Mouse (Mus musculus): ENCODE data around the gene Cdc73. TPM values are rescaled to one million over a fixed set of nuclear protein-coding genes. Genes with fewer than 3 reads are reported as not detected.
A peak's percentile ranks its signal among the peaks of the same experiment; 100 is the strongest.
"Not testable (repeated sequence)": the region's sequence is repeated elsewhere in the genome, so short reads cannot be mapped to it uniquely, and the experiment has no call there.

Gene Cdc73
- 68.6 TPM in 2 replicates for total RNA-seq (2015)
- 8.0 and 17.6 TPM in 2 replicates for total RNA-seq (2017)

DNA sequence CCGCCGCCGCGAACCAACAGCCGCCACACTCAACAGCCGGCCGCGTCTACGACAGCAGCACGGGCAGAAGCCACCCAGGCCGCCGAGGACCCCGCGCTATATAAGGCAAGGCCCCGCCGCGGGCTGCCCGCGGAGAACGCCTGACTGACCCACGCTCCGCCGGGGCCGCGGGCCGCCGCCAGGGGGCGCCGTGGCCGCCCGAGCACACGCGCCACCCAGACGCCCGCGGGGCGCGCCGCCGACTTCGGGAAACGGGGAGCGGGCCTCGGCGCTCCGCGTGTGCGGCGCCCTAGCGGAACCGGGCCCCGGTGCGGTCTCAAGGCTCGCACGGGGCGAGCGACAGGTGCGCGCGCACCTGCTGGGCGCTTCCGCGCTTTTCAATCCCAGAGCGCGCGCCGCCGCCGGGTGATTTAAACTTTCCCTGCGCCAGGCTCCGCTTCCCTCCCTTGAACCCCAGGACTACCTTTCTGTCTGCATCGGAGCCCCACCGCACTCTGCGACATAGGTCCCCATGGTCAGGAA, at the start of gene Cdc73:
Gene Cdc73, minus strand, starts transcription at position 153 of the 522 bp plus-strand sequence.
- peak; percentile 92 for ATAC-seq (replicated peaks; ENCODE audit: poor library complexity)

DNA sequence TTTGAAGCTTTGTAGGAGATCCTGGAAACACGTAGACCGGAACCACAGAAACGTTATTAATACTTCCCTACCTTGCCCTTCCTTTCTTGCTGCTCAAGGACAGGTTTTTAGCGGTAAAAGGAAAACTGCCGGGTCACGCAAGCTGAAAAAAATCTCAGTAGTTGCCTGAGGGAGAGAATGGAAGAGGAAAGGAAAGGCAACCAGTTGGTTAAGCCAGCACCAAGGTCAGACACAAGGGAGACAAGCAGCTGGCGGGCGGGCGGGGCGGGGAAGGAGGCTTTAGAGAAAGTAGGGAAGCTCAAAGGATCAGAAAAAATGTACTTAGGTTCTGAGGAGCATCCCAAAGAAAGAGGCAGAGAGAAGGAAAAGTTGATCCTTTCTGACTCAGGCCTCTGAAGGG, 43.2 kb upstream of the Cdc73 start:
- no peak for ATAC-seq (replicated peaks; ENCODE audit: poor library complexity)

DNA sequence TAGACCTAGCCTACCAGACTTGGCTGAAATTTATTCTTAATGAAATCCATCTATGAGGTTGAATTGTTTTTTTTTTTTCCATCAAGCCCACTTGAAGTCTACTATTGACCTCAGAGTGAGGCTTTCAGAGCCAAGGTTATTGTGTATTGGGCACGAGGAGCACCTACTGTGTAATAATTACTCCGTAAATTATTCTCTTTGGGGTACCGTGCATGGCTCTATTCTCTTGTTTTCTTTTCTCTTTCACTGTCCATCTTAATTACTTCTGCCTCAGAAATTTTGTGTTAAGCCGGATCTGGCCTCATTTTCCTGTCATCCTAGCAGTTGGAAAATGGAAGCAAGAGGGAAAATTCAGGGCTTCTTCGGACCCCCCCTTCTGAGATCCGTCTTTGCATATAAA, 39.5 kb upstream of the Cdc73 start:
- no peak for ATAC-seq (replicated peaks; ENCODE audit: poor library complexity)

DNA sequence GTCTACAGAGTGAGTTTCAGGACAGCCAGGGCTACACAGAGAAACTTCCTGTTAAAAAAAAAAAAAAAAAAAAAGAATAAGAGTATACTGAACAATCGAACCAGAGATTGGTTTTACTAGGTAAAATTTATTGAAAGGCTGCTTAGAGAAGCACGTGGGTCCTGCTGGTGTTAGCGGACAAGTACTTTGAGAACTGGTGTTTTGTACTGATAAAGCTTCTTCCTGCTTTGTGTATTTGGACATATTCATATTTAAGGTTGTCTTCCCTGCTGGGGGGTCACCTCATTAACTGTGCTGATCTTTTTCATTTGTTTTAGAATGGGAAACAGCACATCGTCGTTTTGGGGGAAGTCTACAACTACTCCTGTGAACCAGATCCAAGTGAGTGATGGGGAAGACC, 38.6 kb upstream of the Cdc73 start:
- no peak for ATAC-seq (replicated peaks; ENCODE audit: poor library complexity)

DNA sequence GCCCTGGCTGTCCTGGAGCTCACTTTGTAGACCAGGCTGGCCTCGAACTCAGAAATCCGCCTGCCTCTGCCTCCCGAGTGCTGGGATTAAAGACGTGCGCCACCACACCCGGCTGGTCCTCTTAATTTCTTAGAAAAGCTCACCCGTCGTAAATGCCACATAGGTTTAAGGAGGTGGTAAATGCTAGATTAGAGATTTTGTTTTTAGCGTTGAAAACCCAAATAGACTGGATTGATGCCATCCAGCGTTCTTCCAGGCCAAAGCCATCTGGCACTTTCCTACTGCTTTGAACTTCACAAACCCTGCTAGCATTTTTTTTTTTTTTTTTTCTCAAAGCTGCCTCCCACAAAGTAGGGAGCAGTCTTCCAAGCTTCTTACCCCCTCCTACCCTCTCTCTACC, 37.9 kb upstream of the Cdc73 start:
- no peak for ATAC-seq (replicated peaks; ENCODE audit: poor library complexity)

DNA sequence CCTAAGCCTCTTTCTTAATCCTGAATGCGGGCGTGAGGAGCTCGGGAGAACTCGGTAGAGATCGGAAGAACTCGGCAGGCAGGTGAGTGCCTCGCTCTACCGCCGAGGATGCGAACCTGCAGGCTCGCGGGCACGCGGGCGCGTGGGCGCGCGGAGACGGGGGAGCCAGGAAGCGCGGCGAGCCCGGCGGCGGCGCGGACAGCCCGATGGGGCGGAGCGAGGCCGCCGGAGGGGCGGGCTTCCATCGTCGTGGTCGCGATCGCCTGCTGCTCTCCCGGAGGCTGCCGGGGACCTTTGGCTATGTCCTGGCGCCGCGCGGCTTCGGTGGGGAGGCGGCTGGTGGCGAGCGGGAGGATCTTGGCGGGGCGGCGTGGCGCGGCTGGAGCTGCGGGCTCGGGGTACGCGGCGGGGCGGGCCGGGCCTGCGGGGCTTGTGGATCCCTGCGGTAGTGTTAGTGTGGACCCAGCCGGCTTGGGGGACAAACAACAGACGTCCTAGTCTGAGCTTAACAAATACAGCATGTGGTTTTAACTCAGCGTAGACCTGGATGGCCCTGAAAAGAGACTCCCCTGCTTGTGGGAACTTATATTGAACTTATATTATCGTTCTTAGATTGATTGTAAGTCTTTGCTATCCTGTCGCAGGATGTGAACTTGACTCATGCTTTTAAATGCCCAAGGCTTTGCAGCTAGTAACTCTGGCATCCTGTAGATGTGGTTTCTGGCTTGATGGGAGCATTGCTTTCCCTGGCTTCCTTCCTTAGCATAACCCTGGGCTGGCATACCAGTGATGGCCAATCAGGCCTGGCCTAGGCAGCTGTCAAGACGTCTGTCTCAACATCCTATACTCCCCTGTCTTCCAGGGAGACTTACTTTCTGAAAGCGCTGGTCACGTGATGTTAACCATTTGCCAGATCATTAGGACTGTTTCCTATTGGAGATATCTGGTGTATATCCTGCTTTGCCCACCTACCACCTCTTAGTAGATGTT, 37.0 kb upstream of the Cdc73 start:
- peak; percentile 78 for ATAC-seq (replicated peaks; ENCODE audit: poor library complexity)

DNA sequence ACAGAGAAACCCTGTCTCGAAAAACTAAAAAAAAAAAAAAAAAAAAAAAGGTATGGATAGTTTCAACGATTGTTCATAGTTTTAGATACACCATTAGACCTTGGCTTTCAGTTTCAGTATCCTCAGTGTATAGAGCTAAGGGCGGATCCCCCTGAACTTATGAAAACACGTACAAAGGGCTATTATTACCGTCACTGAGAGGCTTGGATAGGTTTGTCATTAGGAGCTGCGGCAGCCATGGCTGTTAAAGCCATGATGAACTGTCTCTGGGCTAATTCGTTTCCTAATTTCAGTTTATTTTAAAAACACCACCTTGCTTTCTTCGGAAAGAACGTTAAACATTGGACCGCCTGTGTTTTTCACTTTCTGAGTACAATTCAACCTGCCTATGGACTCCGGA, 36.1 kb upstream of the Cdc73 start:
- peak; percentile 29; the same call in 1 of the 2 replicates for ATAC-seq (replicated peaks; ENCODE audit: poor library complexity)

DNA sequence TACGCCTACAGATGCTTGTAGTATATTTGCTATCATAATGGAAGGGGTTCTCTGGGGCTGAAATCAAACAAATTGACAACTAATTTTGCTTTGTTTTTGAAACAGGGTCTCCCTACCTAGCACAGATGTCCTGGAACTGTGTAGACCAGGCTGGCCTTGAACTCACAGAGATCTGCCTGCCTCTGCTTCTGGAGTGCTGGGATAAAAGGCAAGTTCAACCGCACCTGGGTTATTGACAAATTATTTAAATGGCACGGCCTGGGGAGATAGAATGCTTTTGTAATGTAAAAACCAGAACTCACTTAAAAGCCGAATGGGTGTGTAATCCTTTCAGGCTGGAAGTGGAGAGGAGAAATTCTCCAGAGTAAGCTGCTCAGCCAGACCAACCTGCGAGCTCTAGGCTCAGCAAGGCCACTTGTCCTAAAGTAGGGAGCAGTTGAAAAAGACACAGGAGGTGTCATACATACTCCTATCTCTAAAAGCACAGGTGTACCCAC, 31.3 kb upstream of the Cdc73 start:
- ATAC-seq (replicated peaks; ENCODE audit: poor library complexity) = no peak

DNA sequence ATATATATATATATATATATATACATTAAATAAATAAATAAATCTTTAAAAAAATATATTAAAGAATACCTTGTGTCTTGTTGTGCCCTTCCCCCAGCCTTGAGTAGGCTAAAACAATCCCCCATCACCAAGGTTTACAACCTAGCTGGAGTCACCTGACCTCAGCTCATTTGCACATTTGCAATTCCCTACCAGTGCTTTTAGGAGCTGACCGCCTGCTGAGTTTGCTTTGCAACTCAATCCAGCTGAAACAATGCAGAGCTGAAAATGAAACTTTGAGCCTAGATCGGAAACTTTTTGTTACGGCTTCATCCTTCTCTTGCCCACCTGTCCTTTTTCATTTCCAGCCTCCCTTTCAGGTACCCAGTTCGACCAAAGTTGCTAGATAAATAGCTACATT, 29.0 kb upstream of the Cdc73 start:
- no peak for ATAC-seq (replicated peaks; ENCODE audit: poor library complexity)

DNA sequence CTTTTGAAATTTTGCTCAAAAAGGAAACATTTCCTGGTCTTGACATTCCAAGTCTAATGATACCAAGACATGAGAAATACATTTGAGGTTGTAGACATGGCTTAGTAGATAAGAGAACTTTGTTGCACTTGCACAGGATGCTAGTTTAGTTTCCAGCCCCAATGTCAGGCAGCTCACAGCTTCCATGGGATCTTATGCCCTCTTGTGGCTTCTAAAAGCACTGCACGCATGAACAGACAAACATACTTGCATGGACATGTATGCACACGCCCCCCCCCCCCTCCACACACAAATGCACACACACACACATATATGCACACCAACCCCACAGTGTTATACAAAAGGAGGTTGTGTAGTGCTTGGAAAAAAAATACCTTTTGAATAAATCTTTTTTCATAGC, 28.2 kb upstream of the Cdc73 start:
- ATAC-seq (replicated peaks; ENCODE audit: poor library complexity) = peak; percentile 97

DNA sequence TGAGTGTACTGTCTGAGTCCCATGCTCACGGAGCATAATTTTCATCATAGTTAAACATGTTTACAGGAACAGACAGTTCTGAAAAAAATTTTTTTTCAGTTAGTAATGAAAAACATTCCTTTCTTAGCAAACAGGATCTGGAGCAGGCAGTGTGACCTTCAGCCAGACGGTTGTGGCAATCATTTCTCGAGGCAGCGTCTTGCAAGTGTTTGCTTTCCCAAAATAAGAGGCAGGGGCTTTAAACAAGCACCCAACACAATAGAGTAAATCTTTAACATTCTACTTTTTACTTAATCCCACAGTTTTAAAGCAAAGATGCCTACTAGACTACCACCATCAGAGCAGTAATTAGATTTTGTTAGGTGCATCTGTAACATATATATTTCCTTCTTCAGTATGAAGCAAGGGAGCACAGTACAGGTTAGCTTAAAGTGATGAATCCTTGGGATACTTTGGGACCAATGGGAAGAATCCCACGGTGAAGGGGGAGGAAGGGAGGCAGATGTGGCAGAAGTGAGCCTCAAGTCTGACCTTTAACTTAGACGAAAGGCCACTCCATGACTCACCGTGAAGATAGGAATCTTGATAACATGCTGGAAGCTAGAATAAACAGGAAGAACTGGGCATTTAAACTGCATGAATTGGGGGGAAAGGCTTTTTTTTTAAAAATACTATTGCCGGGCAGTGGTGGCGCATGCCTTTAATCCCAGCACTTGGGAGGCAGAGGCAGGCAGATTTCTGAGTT, 25.2 kb upstream of the Cdc73 start:
- no peak for ATAC-seq (replicated peaks; ENCODE audit: poor library complexity)

DNA sequence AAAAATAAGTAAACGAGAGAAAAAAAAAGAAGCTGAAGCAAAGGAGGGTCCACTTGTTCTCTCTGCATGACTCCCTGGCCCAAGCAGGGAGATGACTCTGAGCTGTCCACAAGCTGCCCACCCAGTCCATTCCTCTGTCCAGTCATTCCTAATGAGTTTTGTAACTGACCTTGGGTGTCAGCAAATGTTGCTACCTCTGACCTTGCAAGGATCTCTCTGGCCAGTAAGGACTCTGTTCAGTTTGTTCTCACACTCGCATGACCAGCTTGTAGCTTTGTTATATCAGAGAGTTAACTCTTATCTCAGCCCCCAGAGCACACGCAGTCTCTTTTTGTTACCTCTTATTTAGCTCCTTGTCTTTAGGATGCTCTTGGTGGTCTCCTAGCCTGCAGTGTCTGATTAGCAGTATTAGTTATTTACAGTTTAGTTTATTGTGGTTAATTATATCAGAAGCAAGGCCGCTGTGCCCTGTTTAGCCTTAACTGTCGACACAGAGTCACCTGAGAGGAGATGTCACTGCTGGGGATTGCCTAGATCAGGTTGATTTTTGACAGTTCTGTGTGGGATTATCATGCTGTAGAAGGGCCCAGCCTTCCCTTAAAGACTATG, 21.9 kb upstream of the Cdc73 start:
- peak; percentile 90 for ATAC-seq (replicated peaks; ENCODE audit: poor library complexity)

DNA sequence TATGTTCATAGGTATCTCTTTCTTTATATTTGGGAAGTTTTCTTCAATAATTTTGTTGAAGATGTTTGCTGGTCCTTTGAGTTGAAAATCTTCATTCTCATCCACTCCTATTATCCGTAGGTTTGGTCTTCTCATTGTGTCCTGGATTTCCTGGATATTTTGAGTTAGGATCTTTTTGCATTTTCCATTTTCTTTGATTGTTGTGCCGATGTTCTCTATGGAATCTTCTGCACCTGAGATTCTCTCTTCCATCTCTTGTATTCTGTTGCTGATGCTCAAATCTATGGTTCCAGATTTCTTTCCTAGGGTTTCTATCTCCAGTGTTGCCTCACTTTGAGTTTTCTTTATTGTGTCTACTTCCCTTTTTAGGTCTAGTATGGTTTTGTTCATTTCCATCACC, 13.3 kb upstream of the Cdc73 start, which contains the start of gene Glrx2:
Gene Glrx2, plus strand, starts transcription at position 301 of the 400 bp plus-strand sequence.
- ATAC-seq (replicated peaks; ENCODE audit: poor library complexity) = not testable (repeated sequence)

DNA sequence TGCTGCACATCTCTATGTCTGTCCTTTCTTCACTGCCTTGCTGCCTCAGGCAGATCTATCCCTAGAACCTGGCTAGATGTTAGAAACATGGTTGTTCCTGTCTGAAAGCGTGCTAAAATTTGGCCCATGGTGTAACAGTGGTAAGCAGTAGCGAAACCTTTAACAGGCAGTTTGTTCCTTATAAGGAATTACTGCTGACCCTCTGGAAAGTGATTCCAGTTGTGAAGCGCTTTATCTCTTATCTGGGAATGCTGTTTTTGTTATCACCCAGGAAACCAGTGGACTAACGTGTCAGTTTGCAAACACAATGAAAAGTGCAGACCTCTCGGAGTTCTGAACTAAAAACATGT, 7.9 kb upstream of the Cdc73 start:
- ATAC-seq (replicated peaks; ENCODE audit: poor library complexity) = peak; percentile 50

DNA sequence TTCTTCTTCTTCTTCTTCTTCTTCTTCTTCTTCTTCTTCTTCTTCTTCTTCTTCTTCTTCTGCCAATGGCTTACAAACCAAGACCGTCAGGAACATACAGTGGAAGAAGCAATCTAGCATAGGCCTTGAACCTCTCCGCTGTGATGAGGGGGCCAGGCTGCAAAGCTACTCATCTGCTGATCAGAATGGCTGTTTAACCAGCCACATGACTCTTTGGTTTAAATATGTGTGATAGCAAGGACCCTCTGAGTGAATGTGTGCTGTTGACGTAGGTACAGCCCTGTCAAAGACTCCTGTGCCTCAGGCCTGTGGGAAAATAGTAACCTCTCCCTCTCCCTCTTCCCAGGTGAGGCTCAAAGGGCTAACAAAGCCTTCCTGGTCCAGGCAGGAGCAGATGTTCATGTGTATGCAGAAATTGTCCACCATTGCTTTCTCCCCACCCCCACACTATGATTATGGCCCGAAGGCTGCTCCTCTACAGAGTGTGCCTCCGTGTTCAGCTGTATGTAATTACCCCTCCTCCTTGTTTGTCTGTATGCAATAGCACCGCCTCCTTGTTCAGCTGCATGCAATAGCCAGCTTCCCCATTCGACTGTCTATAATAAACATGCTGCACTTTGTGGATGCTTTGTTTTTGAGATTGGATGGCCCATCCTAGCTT, 7.4 kb upstream of the Cdc73 start:
- ATAC-seq (replicated peaks; ENCODE audit: poor library complexity) = peak; percentile 96

DNA sequence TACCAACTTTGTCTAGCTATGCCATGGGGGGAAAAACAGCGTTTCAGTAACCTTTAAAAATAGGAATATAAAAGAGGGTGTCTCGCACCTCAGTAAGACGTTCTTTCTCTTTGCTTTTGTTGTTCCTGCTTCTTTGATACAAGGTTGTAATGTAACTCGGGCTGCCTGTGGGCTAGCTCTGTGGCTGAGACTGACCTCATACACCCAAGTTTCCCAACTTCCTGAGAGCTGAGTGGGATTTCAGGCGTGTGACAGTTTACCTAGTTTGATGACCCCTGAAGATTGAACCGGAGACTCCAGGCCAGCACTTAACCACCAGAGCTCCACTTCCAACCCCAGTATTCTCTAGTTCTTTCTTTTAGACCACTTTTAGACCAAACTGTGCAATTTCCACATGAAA, 5.7 kb upstream of the Cdc73 start:
- peak; percentile 83 for ATAC-seq (replicated peaks; ENCODE audit: poor library complexity)

DNA sequence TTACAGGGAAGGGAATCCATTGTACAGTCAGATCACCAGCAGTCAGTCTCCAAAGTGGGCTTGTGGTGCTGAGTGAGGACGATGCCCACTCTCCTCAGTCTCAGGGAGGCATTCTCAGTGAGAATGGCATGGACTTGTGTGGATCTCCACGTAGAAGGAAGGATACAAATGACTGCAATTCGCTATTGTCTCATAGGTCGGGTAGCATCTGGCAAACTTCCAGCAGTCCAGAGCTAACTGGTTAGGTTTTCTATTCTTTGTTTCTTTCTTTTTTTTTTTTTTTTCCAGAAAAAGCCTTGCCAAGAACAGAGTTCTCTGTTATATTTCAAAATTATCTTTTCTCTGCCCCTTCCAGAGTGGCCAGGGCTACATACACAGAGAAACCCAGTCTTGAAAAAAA, 4.3 kb upstream of the Cdc73 start:
- no peak for ATAC-seq (replicated peaks; ENCODE audit: poor library complexity)

DNA sequence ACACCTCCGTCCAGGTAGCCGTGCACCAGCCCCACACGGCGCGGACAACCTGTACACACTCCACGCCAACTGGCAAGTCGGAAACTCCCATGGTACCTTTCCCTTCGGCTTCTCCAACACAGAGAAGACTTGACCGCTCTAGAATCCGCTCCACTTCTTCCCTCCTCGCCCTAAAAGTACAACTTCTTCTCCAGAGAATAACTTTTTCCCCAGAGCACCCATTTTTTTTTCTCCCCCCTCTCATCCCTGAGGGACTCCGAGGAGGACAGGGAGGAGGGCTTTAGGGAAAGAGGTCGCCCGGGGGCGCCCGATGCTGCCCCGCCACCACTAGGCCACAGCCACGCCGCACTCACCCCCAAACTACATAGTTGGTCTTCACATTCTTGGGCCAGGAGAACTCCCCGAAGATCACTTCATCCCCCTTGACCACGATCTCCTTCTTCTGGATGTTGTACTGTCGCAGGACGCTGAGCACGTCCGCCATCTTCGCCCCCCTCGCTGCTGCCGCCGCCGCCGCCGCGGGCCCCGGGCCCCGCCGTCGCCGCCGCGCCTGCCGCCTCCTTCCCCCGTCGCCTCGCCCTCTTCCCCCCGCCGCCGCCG, 452 bp downstream of the Cdc73 start:
- ATAC-seq (replicated peaks; ENCODE audit: poor library complexity) = peak; percentile 49

DNA sequence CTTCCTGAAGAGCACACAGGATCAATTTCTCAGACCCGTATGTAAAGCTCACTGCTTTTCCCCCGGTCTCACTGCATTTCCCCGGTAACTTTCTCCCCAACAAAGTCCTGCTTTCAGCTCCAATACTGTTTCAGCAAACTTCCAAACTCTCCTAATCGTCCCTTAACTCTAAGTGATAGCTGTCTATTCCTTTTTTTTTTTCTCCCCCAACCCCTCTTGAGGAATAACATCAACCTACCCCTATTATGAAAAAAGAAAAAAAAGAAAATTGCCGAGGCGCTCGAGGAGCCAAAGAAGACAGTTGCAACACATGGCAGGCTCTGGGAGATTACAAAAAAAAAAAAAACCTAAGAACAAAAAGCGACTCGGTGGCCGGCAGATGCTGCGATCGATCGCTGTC, 957 bp downstream of the Cdc73 start:
- ATAC-seq (replicated peaks; ENCODE audit: poor library complexity) = no peak

DNA sequence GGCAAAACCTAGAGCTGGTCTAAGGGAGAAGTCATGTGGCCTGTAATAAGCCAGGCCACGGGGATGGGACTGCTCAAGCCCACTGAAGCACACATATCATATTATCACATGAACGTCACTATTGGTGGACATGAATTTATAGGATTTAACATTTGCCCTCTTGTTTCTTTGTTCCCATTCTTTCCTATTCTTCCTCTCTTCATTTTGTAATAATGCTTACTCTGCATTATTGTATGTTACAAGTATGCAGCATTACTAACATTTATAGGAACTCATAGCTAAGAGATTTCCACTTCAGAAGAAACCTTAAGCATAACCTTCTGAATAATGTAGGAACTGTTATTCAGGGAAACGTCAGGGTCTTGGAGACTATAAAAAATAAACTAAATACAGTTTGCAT, 17.8 kb downstream of the Cdc73 start:
- ATAC-seq (replicated peaks; ENCODE audit: poor library complexity) = no peak

Measured in megakaryocyte progenitor cell, adult 5-6 weeks (primary cell).